Mouse (Mus musculus) midbrain, embryonic 16.5 days (tissue): ENCODE data around the gene Gm20388. TPM values are rescaled to one million over a fixed set of nuclear protein-coding genes. Genes with fewer than 3 reads are reported as not detected.
A peak's percentile ranks its signal among the peaks of the same experiment; 100 is the strongest.

Source experiments
- ATAC-seq: fragments of 200-750 bp; cut with Nextera tagmentation; 2 replicates; pipeline ENCODE4 v1.8.0; 2017; ENCODE audit warnings: moderate TSS enrichment
- H3K27ac ChIP-seq: fragments of 300-500 bp; sonication (generic); 2 replicates; pipeline ENCODE4 v1.5.1; 2014; ENCODE audit warnings: mild to moderate bottlenecking, low read length, mixed read lengths
- H3K27me3 ChIP-seq: fragments of 300-500 bp; sonication (generic); 2 replicates; pipeline ENCODE4 v1.6.1; 2014; ENCODE audit warnings: low read depth, low read length, mixed read lengths; ENCODE audit not compliant: control insufficient read depth, insufficient read depth
- H3K36me3 ChIP-seq: fragments of 300-500 bp; sonication (generic); 2 replicates; pipeline ENCODE4 v1.6.1; 2014; ENCODE audit warnings: mild to moderate bottlenecking, low read length, moderate library complexity, mixed read lengths; ENCODE audit not compliant: control insufficient read depth, insufficient read depth
- H3K4me1 ChIP-seq: fragments of 300-500 bp; sonication (generic); 2 replicates; pipeline ENCODE4 v1.6.1; 2014; ENCODE audit warnings: mild to moderate bottlenecking, low read length, mixed read lengths; ENCODE audit not compliant: control insufficient read depth, insufficient read depth
- H3K4me2 ChIP-seq: fragments of 300-500 bp; sonication (generic); 2 replicates; pipeline ENCODE4 v1.6.1; 2014; ENCODE audit warnings: mild to moderate bottlenecking, low read length, mixed read lengths
- H3K4me3 ChIP-seq: fragments of 300-500 bp; sonication (generic); 2 replicates; pipeline ENCODE4 v1.5.1; 2014; ENCODE audit warnings: low read depth, mild to moderate bottlenecking, low read length, moderate library complexity, mixed read lengths
- H3K9ac ChIP-seq: fragments of 300-500 bp; sonication (generic); 2 replicates; pipeline ENCODE4 v1.6.1; 2014; ENCODE audit warnings: low read depth, low read length, mixed read lengths
- H3K9me3 ChIP-seq: fragments of 300-500 bp; sonication (generic); replicated peaks from 2 replicates; pipeline ENCODE4 v1.6.1; 2014; ENCODE audit warnings: mild to moderate bottlenecking, low read length, mixed read lengths; ENCODE audit not compliant: control insufficient read depth, poor library complexity, severe bottlenecking
- WGBS: fragments of 180-500 bp; shearing (Covaris S2); extraction: QIAGEN DNeasy Blood & Tissue Kit; methylation state at CpG from one replicate; pipeline ENCODE4 v1.1.7; 2014; 5-methylcytosine and 5-hydroxymethylcytosine counted together
- polyA plus RNA-seq: library from polyadenylated mRNA; unstranded; fragments of >200 nt; fragmentation: Nextera tagmentation; extraction: Ambion mirVana; gene quantifications from 2 replicates; pipeline ENCODE4 v1.2.1, GENCODE M21; 2015

Gm20388 gene
- polyA plus RNA-seq, 1 experiment from 2014 or later = 7.5 TPM

- H3K36me3 ChIP-seq = no peaks in the 10 kb centered on the region
- H3K9ac ChIP-seq = no peak overlapping the region
- peaks cover 26% of the 10 kb centered on the region for H3K4me1 ChIP-seq
- no peaks in the 10 kb centered on the region for H3K27me3 ChIP-seq
- no peak overlapping the region for H3K27ac ChIP-seq
- 45% methylated on average over 5 of the region's 5 CpGs for WGBS
- no peaks in the 10 kb centered on the region for H3K9me3 ChIP-seq
- peak; percentile 25; the same call in 1 of the 2 replicates for ATAC-seq
- H3K4me3 ChIP-seq = no peak overlapping the region
- no peak overlapping the region for H3K4me2 ChIP-seq
Observed at GRCm38 (mm10) chr8:124143003-124143402, 4232.4 kb downstream of the Gm20388 start.

GRCm38 (mm10) chr8:124143871-124144618 lies 4233.4 kb downstream of the Gm20388 start:
- ATAC-seq = no peak
- Histone ChIP-seq H3K36me3 (no peaks in the 10 kb centered on the region), H3K27ac (no peak overlapping the region), H3K4me1 (peaks cover 22% of the 10 kb centered on the region), H3K9me3 (no peaks in the 10 kb centered on the region), H3K4me2 (no peak overlapping the region), H3K9ac (no peak overlapping the region), H3K27me3 (no peaks in the 10 kb centered on the region), H3K4me3 (no peak overlapping the region)
- WGBS = 63% methylated on average over 16 of the region's 16 CpGs

GRCm38 (mm10) chr8:124144619-124144980 lies 4234.0 kb downstream of the Gm20388 start:
- ATAC-seq = no peak
- no peaks in the 10 kb centered on the region for H3K9me3 ChIP-seq
- H3K4me1 ChIP-seq = peaks cover 22% of the 10 kb centered on the region
- H3K27me3 ChIP-seq = no peaks in the 10 kb centered on the region
- H3K36me3 ChIP-seq = no peaks in the 10 kb centered on the region
- no peak overlapping the region for H3K4me2 ChIP-seq
- no peak overlapping the region for H3K27ac ChIP-seq
- H3K9ac ChIP-seq = no peak overlapping the region
- no peak overlapping the region for H3K4me3 ChIP-seq
- WGBS = 59% methylated on average over 12 of the region's 12 CpGs

DNA sequence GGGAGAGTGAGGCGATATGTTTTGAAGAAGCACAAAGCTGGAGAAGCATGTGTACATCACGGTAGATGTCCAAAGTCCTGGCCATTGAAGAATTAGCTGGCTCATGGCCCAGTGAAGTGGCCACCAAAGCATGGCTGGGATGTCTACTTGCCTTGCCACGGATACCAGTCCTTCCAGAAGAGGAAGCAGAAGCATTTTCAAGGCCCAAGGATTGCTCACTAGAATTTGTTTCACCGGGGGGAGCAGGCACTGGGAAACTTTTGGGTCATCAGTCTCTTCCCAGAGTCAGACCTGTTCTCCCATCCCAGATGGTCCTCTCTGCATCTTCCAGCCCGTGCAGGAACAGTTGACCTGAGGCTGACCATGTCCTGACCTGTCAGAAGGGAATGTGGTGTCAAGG lies 4235.6 kb downstream of the Gm20388 start:
- H3K9ac ChIP-seq = no peak overlapping the region
- H3K27me3 ChIP-seq = no peaks in the 10 kb centered on the region
- no peak for ATAC-seq
- peaks cover 10% of the 10 kb centered on the region for H3K4me1 ChIP-seq
- 92% methylated on average over 5 of the region's 5 CpGs for WGBS
- H3K9me3 ChIP-seq = no peaks in the 10 kb centered on the region
- H3K27ac ChIP-seq = no peak overlapping the region
- no peaks in the 10 kb centered on the region for H3K36me3 ChIP-seq
- no peak overlapping the region for H3K4me2 ChIP-seq
- H3K4me3 ChIP-seq = no peak overlapping the region

DNA sequence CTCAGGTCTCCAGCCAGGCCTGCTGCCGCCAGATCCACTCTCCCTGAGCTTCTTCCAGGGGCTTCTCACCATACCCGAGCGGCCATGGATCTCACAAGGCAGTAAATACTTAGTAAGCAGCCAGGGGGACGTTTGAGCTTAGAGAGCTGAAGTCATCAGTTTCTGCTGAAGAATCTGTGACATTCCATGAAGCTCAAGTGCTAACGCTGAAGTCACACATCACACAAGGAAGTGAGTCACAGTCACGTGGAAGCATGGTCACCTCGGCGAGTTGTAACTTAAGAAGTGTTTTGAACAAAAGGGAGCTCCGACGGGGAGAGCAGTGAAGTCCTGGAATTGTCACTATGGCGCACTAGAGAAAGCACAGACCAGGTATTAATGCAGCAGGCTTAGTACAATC lies 4239.4 kb downstream of the Gm20388 start:
- Histone ChIP-seq H3K27ac (no peak overlapping the region), H3K4me1 (no peaks in the 10 kb centered on the region), H3K9me3 (no peaks in the 10 kb centered on the region), H3K36me3 (no peaks in the 10 kb centered on the region), H3K4me2 (no peak overlapping the region), H3K9ac (no peak overlapping the region), H3K27me3 (no peaks in the 10 kb centered on the region), H3K4me3 (no peak overlapping the region)
- WGBS = 82% methylated on average over 11 of the region's 11 CpGs
- no peak for ATAC-seq

DNA sequence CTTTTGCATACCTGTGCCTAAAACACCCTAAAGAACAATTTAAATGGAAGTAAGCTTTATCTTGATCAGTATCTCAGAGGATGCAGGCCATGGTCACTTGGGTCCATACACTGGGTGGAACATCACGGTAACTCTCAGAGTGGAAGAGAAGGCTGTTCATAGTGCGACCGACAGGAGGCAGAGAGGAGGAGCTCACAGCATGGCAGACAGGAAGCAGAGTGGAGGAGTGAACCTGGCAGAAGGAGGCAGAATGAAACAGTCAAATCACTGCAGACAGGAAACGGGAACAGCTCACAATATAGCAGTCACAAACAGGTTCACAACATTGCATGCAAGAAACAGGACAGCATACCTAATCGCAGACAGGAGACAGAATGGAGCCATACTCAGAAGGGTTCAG lies 4239.9 kb downstream of the Gm20388 start:
- ATAC-seq = no peak
- Histone ChIP-seq H3K27ac (no peak overlapping the region), H3K4me2 (no peak overlapping the region), H3K9ac (no peak overlapping the region), H3K36me3 (no peaks in the 10 kb centered on the region), H3K9me3 (no peaks in the 10 kb centered on the region), H3K27me3 (no peaks in the 10 kb centered on the region), H3K4me1 (no peaks in the 10 kb centered on the region), H3K4me3 (no peak overlapping the region)
- WGBS = 85% methylated on average over 5 of the region's 5 CpGs

DNA sequence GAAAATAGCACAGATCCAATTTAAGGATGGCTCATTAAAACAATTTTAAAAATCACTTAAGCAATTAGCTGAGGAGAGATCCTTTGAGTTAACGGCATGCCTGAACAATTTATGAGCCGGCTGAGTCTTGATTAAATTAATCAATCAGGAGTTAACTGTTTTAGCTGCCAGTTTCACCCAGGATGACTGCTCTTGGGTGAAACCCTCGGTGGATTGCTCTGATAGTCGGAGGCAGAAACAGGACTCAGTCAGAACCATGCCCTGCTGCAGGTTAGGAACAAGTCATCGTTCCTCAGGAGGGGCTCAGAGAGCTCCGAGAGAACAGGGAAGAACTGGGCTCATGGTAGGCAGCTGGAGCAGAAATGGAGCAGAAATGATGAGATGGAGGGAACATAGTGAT lies 4241.2 kb downstream of the Gm20388 start:
- Histone ChIP-seq H3K27me3 (no peaks in the 10 kb centered on the region), H3K4me3 (no peak overlapping the region), H3K4me2 (no peak overlapping the region), H3K4me1 (no peaks in the 10 kb centered on the region), H3K9ac (no peak overlapping the region), H3K9me3 (no peaks in the 10 kb centered on the region), H3K36me3 (no peaks in the 10 kb centered on the region), H3K27ac (no peak overlapping the region)
- ATAC-seq = no peak
- WGBS = 82% methylated on average over 6 of the region's 6 CpGs

DNA sequence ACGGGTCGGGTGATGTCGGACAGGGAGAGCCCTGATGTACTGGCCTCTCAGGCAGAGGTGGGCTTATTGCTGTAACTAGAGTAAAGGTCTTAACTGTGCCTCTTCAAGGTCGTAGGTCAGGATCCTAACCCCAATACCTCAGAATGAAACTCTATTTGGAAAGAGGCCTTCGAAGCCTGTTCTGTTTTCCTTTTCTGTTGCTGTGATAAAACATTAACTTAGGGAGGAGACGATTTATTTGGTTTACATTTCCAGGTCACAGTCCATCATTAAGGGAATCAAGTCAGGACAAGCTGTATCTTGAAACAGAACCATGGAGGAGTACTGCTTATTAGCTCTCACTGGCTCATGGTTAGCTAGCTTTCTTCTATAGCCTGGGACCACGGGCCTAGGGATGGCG lies 4242.1 kb downstream of the Gm20388 start:
- no peaks in the 10 kb centered on the region for H3K4me1 ChIP-seq
- H3K4me2 ChIP-seq = no peak overlapping the region
- no peaks in the 10 kb centered on the region for H3K9me3 ChIP-seq
- H3K27me3 ChIP-seq = no peaks in the 10 kb centered on the region
- no peak for ATAC-seq
- H3K9ac ChIP-seq = no peak overlapping the region
- H3K4me3 ChIP-seq = no peak overlapping the region
- no peaks in the 10 kb centered on the region for H3K36me3 ChIP-seq
- no peak overlapping the region for H3K27ac ChIP-seq
- 95% methylated on average over 8 of the region's 8 CpGs for WGBS

DNA sequence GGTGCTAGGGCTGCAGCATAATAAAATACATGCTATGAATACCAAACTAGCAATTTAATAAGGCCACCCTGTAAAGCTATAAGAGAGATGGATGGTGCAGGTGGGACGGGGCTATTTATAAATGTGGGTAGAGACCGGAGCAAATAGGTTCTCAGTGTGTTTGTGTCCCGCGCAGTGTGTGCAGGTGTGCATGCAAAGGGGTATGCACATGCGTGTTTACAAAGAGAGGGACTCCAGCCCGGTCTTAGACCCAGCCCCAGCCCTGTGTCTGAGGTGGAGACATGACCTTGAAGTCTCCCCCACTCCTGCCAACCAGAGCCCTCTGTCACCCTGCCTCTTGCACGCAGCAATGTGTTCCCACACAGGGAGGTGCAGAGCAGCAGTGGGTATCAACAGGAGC lies 4245.7 kb downstream of the Gm20388 start:
- ATAC-seq = no peak
- H3K4me3 ChIP-seq = no peak overlapping the region
- H3K9me3 ChIP-seq = no peaks in the 10 kb centered on the region
- no peak overlapping the region for H3K4me2 ChIP-seq
- no peaks in the 10 kb centered on the region for H3K36me3 ChIP-seq
- H3K9ac ChIP-seq = no peak overlapping the region
- no peaks in the 10 kb centered on the region for H3K27me3 ChIP-seq
- WGBS = 81% methylated on average over 7 of the region's 7 CpGs
- H3K27ac ChIP-seq = no peak overlapping the region
- no peaks in the 10 kb centered on the region for H3K4me1 ChIP-seq
